Mouse (Mus musculus) CH12.LX (cell line): ENCODE measurements around the gene Pusl1.
A peak's percentile ranks its signal among the peaks of the same experiment; 100 is the strongest.

Experiments
- JUND ChIP-seq: conservative IDR thresholded peaks from 2 replicates; pipeline ENCODE4 v1.6.1; 2011; ENCODE audit warnings: low read depth, low read length, improper control_type of control experiment
- KAT2A ChIP-seq: IDR thresholded peaks from 2 replicates; pipeline ENCODE4 v1.6.1; 2012; ENCODE audit warnings: low read length, improper control_type of control experiment, inconsistent platforms; ENCODE audit not compliant: insufficient replicate concordance
- MYC ChIP-seq: IDR thresholded peaks from 2 replicates; pipeline ENCODE4 v1.6.1; 2011; ENCODE audit warnings: low read depth, mild to moderate bottlenecking, improper control_type of control experiment, low read length

- TF ChIP-seq MYC (peak; percentile 96), KAT2A (no peak), JUND (no peak)
Measured at GRCm38 (mm10) chr4:155891551-155892001, at the start of gene Pusl1, which contains the start of gene Acap3.
